Mouse (Mus musculus): ENCODE data around the gene Fkbpl.

DNA sequence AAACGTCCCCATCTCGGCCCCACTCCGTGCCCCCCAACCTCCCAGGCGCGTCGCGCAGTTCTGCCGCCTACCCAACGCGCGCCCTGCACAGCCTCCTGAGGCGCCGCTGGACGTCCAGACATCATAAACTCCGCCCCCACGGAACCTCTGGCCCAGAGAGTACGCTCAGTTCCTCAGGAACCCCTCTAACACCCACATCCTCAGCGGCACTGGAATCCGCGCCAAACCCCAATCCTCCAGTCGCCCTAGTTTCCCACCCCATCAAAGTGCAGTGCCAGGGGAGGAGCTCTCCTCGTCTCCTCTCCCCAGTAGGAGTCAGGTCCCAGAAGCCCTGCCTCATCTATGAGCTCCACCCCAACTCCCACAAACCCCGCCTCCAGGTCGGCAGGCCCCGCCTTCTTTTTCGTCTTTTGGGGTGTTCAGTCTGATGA is 12.3 kb upstream of the Fkbpl start:
- TF ChIP-seq CTCF (IDR thresholded peaks at IDR 0.05; ENCODE audit: control insufficient read depth, insufficient read depth, insufficient read length) = no peak
- TF ChIP-seq USF1 (IDR thresholded peaks at IDR 0.05; ENCODE audit: low read depth) = no peak
- TF ChIP-seq MAX (IDR thresholded peaks at IDR 0.05) = no peak
- no peak for TF ChIP-seq CEBPB (IDR thresholded peaks at IDR 0.05; ENCODE audit: low read depth)
- no peak for TF ChIP-seq FOSL1 (IDR thresholded peaks at IDR 0.05; ENCODE audit: insufficient read depth, low read length, poor library complexity, severe bottlenecking)
- TF ChIP-seq MYOD1 (IDR thresholded peaks at IDR 0.05; ENCODE audit: control insufficient read depth, insufficient read length, low read depth) = no peak
- TF ChIP-seq MYOG (IDR thresholded peaks at IDR 0.05; ENCODE audit: control insufficient read depth, extremely low read depth, insufficient read length) = no peak

Measured in C2C12 (cell line).